Mouse (Mus musculus) embryonic fibroblast, embryonic 13.5 days (primary cell): ENCODE data around the gene Tubgcp4.

Experiments
- CTCF ChIP-seq: IDR thresholded peaks from 2 replicates; pipeline ENCODE4 v1.5.1; 2011; ENCODE audit warnings: mild to moderate bottlenecking, control low read depth, low read length, moderate library complexity, borderline replicate concordance; ENCODE audit not compliant: insufficient read depth
- POLR2A ChIP-seq: IDR thresholded peaks from 2 replicates; pipeline ENCODE4 v1.6.1; 2011; ENCODE audit warnings: low read depth, mild to moderate bottlenecking, control low read depth, low read length, moderate library complexity

DNA sequence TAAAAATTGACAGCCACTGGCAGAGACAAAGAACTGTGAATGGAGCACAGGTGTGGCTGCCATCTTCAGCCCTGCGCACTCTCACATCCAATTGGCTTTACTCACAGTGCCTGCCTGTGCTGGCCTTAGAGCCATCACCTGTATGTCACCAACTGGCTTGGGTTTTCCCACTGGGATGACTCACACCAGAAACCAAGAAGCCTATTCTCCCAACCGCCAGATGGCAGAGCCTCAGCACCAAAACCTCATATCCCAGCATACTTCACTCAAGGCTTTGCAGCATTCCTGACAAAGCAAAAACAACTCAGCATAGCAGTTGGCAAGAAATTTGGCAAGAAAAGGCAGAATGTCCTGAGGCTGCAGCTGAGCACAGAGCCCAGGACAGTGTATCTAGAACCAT lies 52.6 kb downstream of the Tubgcp4 start:
- TF ChIP-seq CTCF = no peak
- no peak for TF ChIP-seq POLR2A
